Mouse (Mus musculus) heart, adult 9 months (tissue): Measurements from ENCODE around the gene Fgfr2.

Experiments used
- DNase-seq, 2 experiments: peaks; one replicate each; pipeline ENCODE4 v3.0.0; 2022; ENCODE audit warnings: low spot score in 2 of 2

The Fgfr2 gene

DNA sequence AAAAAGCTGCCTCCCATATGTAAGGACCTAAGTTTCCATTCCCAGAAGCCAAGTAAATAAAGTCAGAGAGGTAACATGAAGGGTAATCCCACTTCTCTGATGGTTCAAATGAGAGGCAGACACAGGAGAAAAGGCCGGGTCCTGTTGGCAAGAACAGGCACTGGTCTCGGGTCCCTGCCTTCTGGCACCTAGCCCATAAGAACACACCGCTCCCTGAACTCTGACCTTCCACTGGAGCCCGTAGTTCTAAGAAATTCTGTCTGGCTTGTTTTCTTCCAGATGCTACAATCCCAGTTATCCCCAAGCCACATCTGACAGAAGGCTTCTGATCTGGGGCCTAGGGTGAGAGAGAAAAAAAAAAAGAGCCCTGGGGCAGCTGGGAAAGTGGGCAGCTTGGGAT lies 34.7 kb downstream of the Fgfr2 start:
- no peak for DNase-seq

DNA sequence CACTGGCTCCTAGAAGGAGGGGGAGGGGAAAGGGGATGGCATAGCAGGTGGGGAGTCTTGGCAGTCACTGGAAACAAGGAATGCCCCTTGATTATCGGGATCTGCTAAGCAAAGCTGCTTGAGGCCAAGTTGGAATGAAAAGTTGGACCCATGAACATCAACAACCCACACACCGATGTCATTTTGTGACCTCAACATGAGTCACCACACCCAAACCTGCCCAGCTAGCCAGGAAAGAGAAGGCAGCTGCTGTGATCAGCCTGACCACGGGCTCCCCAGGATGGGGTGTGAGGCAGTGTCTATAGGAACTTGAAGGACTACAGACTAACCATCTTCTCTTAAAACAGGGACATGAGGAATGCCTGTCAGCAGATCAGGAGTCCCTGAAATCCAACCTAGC lies 37.7 kb downstream of the Fgfr2 start:
- no peak for DNase-seq

DNA sequence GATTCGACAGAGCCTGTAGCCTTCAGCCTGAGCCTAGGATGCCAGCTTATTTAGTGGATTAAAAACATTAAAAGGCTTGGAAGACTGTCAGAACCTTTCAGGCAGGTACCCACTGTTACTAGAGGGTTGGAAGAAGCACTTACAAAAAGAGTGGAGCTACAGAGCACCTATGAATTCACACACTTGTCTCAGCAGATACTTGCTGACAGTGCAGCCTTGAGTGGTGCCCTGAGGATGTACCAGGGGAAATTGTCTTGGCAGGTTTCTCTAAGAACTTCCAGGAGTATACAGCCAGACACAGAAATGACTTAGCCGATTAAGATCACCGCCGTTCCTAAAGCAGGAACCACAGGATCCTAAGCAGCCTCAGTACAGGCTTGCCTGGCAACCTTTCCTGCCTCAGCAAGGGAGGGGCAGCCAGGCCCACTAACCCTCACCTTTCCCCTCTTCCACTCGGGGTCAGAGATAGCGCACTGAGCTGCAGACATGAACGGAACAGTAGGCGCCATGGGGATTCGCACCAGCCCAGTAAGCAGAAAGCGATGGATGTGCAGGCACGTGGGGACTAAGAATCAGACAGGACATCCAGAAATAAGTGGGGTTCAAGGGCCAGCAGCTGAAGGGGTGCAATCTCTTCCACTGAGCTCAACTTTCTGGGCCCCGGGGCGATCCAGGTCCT lies 39.1 kb downstream of the Fgfr2 start:
- DNase-seq, result no peak

DNA sequence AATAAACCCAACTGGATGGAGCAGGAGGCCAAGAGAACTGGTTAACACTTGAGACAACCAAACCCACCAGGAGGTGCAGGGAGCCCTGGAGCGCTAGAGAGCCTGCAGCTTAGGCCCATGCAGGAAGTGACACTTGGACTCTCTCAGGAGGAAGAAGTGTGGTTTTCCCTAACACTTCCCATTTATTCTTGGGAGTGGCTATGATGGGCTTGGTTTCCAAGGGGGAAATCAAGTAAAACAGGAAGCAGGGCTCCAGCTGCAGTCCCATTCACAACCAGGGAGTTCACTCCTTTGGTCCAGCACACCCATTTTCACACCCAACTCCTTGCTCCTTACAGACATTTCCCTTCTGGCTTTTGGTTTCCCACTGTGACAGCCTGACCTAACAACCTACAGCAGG lies 44.2 kb downstream of the Fgfr2 start:
- peak in 1 of 2 experiments; percentile 51 for DNase-seq

DNA sequence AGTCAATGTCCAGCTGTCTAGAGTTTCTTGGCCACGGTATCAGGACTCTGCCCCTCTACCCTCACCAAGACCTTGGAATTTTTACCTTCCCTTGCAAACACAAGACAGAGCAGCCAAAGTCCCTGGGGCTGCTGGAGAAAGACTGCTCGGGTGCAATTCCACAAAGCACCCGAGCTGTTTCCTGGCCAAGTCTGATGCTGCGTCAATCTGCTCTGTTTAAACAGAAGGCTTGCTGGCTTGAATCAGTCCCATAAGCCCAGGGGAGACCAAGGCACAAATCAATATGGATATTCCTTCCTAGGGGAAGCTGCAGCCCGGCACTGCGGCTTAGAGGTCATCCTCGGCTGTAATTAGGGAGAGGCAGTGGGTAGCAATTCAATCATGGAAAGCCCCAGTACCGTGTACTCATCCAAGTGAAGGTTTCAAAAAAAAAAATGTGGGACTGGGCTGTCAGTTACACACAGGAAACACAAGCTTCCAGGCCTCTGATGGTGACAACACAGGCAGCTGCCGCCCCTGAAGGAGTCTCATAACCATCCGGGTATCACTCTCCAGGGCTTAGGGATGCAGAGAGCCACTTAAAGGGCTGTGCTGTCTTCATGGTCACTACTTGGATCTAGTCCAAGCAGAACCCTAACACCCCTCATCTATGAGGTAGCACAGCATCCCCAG lies 48.6 kb downstream of the Fgfr2 start:
- peak in 1 of 2 experiments; percentile 38 for DNase-seq

DNA sequence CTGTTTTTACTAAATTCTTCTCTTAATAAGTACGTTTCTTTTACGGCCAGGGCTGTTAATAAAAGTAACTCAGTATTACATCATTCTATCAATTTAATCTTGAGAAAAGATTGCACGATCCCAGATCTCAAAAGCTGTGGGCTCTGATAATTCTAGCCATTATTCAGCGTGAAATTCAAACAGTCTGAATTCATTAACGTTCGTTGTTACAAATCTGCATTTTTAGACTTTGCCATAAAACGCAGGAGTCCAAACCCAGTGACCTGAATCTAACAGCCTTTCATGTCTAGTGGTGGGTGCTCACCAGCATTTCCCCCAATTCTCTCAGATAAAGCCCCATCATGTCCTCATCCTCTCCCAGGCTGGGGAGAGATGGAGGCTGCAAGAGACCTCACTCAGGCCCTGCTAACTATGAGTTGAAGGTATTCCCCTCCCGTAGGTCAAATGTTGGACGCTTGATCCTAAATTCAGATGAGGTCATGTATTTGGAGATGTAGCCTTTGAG lies 50.0 kb downstream of the Fgfr2 start:
- DNase-seq, result no peak

DNA sequence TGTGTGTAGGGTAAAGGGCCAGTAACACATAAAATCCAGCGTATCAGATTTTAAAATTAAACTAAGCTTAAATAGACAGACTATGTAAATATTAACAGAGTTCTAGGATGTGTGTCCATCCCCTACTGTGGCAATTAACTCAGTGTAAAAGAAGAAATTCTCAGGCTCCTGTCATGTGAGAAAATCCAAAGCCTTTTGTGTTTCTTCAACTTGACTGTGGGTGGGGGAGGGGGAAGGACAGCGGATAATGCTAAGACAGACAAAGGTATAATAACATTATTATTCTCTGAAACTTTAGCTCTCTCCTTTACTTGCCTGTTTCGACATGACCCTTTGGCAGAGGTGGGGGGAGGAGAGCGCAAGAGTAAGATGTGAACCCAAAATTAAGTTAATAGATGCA lies 50.6 kb downstream of the Fgfr2 start:
- no peak for DNase-seq

DNA sequence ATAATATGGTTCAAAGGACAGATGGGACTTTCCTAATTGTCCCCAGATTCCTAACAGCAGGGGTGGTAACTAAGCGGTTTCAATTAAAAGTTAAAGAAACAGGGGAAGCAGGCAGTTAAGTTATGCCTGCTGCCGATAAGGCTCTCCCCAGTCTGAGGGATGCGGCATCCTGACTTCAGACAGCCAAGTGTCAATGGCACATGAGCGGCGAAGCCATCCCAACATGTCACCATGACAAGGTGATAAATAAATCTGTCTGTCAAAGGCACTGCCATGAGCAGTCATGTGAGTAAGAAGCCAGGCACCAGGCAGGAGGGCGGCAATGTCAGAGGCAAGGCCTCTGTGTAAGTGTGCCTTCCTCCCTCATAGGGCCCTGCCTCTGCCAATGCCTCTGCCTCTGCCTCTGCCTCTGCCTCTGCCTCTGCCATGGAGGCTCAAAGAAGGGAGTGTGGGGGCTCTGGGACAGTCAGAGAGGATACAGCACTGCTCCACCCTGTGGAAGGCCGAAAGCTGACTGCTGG lies 55.8 kb downstream of the Fgfr2 start:
- peak; percentile 45 to 46 for DNase-seq

DNA sequence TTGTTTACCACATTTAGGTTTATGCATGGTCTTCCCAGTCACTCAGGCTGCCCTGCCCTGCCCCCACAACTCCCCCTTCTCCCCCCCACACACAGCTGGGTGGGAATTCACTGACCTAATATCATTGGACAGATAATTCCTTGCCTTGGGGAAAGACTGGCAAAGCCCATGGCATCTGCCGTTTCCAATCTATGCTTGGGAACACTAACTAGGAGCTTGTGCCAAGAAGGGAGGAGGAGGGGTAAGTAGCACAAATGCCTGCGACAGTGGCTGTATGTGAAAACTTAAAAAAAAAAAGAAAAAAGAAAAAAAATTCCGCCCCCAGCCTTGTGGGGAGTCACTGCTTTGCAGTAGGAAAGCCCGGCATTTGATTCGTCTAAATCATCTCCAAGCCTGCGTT lies 56.4 kb downstream of the Fgfr2 start:
- DNase-seq, result no peak

DNA sequence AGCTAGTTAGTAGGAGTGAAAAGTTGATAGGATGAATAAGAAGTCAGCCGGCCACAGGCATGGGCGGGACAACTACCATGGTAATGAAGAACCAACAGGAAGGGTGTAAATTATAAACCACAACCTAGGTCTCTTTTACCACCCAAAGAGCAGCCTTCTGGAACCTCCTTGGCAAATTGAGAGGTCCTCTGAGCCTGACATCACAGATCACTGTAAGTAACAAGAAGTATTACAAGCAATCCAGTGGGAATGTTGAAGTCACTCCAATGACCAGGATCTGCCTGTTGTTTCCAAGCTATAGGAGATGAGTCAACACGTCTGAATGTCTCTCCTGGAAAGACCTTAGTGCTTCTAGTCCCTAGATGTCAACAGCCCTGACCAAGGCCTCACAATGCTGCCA lies 61.1 kb downstream of the Fgfr2 start:
- DNase-seq, result no peak

DNA sequence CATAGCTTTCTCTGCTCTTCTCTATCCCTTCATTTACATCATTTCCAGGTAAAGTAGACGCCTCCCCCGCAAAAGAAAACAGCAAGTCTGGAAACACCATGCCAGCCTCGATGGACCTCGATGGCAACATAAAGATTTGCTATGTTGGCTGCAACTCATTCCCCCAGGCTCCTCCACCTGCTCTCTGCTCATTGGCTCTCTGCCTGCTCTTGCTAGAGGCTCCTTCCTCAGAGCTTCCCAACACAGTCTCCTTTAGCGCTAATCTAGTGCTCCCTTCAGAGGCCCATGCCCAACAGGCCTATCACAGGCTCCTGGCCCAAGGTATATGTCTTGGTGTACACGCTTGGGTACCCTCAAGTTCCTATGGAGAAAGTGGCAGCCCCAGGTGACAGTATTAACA lies 63.0 kb downstream of the Fgfr2 start:
- DNase-seq, result no peak

DNA sequence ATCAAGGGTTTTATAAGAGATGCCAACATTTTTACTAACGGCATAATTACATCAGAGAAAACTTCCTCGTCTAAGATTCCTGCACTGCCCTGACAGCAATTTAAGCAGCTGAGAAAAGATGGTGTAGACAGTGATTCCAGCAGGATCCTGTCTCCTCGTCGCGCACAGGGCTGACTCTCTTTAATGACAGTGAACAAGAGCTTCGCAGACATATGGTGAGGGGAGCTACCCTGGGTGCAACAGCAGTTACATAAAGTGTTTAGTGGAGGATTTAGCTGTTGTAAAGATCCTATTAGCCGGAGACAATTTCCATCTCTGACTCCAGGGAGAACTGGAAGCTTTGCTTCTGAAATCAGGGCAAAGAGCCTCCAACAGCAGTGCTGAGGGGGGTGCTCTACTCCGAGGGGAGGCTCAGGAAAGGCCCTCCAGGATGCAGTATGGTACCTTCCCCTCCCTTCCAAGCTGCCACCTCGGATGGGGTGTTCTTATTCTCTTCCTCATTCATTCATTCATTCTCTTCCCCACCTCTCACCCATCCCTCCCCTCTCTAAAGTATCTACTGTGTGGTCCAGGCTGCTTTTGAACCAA lies 63.5 kb downstream of the Fgfr2 start:
- DNase-seq, result no peak

DNA sequence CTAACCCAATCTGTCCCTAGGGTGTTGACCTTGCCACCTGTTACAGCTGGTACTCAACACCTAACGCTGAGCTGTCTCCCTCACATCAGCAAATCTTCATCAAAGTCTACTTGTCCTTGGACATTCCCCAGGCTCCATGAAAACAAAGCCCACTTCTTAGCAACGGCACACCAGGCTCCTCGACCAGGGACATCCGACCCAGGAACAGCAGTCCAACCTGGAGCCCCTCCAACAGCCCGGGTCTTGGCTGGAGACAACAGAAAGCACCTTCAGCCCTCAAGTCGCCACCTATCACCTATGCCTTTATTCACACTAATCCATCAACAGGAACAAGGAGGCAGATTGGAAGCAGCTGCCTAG lies 64.0 kb downstream of the Fgfr2 start:
- no peak for DNase-seq

DNA sequence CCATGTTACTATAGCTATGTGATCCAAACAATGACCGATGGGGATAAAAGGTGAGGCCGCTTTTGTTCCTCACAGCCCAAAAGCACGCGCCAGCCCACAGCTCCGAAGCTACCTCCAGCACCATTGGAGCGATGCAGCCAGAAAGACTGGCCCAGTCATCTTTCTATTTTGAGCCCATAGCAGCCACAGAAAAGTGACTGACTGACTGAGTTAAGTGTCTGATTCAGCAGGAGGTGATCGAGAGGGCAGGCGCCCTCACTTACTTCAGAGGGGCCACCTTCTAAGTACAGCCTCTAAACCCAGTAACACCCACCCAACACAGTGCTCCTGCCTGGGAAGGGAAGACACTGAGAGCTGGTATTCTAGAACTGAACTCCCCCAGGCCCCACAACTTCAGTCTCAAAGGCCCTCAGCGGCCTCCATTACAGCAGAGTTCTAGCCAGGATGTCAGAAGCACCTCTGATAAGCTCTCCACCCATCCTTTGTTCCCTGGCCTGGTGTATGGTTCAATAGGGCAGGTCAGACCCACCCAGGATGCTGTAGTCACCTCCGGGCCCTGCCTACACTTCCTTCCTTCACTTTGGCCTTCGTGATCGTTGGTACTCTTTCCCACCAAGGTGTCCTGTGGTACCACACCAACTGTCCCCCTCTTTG lies 64.5 kb downstream of the Fgfr2 start:
- DNase-seq, result peak; percentile 38 to 42

DNA sequence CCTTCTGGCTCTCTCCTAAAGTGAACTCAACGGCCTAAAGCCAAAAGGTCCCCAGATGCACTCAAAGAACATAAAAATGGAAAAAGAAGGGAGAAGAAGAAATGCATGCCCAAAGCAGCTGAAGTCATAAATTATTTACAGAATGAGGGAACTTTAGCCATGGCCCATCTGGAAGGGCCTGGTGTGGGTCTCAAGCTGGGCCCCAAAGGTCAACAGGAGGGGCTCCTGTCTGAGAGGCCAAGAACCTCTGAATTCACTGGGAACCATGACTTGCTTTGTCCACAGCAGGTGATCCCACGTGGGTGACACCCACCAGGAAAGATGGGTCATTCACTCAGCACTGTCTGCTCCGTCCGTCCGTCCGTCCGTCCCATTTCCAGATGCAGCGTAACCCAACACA lies 66.2 kb downstream of the Fgfr2 start:
- no peak for DNase-seq

DNA sequence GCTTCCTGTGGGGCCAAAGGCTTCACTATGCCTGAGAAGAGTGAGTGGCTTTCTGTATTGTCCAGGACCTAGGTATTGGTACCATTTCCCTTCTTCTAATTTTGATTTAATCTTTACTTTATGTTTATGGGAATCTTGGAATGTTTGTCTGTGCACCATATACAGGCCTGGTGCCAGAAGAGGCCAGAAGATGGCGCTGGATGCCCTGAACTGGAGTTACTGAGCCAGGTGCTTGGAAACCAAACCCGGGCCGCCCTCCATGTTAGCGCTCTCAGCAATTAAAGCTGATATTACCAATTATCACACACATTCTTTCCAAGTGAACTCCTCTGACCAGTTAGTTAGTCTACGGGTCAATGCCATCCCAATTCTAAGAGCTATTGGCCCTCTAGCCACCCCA lies 68.7 kb downstream of the Fgfr2 start:
- no peak for DNase-seq

DNA sequence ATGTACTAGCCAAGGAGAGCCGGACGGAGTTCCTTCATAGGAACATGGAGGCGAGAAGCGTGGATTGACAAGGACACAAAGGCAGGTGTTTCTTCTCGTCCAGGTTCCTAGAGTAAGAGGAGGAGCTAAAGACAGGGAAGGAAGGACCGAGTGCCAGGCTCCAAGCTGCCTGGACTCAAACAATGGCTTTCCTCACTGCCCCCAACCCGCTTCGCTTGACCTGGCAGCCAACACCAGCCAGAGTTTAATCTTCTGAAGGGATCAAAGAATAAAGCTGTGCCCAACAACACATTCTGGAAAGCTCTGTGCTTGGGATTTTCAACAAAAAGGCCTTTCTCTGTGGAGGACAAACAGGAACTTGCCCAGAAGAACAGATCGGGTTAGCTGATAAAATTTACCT lies 69.4 kb downstream of the Fgfr2 start:
- no peak for DNase-seq

DNA sequence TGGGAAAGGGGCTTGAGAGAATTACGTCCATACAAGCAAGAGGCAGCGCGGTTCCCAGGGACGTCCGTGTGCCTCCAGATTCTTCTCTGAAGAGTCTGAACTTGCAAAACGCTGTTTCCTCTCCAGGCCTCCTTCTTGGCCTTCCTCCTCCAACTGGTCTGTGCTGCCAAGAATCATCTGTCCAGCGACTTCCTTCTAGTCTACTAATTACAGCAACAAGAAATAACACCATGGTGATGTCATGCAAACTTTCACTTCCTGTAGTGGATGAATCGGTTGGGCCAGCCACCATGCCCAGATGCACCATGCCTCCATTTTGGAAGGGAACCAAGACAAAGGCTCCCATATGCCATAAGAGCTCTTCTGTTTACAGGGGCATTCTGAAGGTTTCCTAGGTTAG lies 70.3 kb downstream of the Fgfr2 start:
- peak; percentile 82 to 86 for DNase-seq

DNA sequence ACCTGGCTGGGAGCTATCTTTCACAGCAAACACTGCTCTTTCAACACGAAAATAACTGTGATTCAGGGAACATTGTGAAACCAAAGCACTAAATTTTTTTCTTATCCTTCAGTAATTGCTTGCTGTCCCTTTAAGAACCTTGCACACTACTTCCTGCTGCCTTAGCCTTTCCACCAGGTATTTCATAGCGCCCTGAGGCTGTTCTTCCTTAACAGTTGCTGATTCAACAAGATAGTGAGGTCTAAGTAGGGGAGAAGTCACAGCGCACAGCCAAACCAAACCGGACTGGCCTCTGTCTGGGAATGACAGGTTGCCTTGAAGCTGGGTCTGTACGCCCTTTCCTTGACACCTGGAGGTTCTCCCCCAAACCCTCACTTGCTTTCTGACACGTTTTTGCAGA lies 72.5 kb downstream of the Fgfr2 start:
- no peak for DNase-seq

DNA sequence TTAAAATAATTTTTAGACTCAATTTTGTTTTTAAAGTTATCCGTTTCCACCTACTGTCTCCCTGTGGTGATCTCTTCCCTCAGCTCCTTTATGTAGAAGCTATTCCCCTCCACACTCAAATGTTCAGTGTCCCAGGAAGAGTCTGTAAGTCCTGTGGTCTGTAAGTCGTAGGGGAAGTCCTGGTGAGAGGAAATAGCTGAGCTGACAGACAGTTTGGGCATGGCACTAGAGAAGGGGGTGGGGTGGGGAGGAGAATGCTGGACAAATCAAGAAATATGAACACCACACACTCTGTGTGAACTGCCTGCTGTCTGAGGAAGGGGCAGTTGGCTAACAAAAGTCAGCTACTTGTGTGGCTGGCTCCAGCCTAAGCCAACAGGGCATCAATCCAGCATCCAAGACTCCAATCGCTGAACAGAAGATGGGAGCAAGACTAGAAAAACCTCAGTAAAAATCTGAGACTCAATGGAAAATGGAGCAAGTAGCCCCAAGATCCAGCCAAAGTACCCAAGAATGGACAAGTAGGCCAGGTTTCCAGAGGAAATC lies 75.0 kb downstream of the Fgfr2 start:
- no peak for DNase-seq

DNA sequence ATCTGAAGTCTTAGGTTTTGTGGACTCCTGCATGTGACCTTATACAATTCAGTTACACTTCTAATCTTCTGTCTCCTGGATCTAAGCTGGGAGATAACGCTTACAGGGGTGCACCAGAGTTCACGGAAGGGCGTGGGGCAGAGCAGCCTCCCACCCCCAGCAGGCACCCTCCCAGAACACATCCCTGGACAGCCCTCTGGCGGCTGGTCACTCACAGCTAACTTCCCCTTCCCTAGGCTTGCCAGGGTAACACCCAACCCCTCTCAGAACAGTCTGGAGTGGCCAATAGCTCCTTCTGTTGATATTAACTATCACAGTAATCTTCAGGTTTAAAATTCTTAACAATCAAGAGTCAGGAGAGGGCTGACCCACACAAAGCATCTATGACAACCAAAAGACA lies 75.9 kb downstream of the Fgfr2 start:
- DNase-seq, result peak; percentile 37 to 72

DNA sequence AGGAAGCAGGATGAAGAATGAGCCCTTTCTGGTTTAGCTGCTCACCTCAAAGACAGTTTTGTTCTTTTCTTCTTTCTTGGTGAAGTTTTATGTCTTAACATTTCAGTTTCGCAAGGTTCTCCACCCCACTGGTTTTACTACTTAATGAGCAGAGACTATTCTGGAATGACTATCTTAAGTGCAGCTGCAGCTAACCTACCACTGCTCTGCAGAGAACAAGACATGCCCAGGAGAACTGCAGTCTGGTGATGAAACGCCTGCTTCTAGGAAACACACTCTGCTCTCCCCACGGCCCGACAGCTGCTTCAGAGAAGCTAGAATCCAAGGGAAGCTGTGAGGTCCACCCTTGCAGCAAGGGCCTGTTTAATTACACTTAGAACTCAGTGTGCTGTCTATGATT lies 78.4 kb downstream of the Fgfr2 start:
- DNase-seq, result no peak
